Mouse (Mus musculus) CH12.LX (cell line): ENCODE results near the gene Elof1. TPM values are rescaled to one million over a fixed set of nuclear protein-coding genes. Genes with fewer than 3 reads are reported as not detected.
A peak's percentile ranks its signal among the peaks of the same experiment; 100 is the strongest.

Experiments used
- DNase-seq: peaks from one replicate; pipeline ENCODE4 v3.0.0-alpha.2; 2013; ENCODE audit errors: extremely low read depth
- H3K27ac ChIP-seq: 2 replicates; pipeline ENCODE4 v1.5.1; 2012; ENCODE audit warnings: low read depth, mild to moderate bottlenecking, control low read depth, moderate library complexity; ENCODE audit not compliant: insufficient read depth
- H3K27me3 ChIP-seq: replicated peaks from 2 replicates; pipeline ENCODE3; 2012; ENCODE audit warnings: inconsistent platforms
- H3K36me3 ChIP-seq, 2 experiments: replicated peaks in 1 of 2; 2 replicates each; pipeline versions ENCODE3 to v1.6.1; 2012; ENCODE audit warnings: inconsistent platforms in 1 of 2, low read length in 1 of 2, mild to moderate bottlenecking in 1 of 2, mixed read lengths in 1 of 2, moderate library complexity in 1 of 2; ENCODE audit not compliant: control insufficient read depth in 1 of 2, insufficient read depth in 1 of 2
- H3K4me1 ChIP-seq, 2 experiments: 2 replicates each; pipeline ENCODE4 v1.6.1; 2012; ENCODE audit warnings: inconsistent platforms in 1 of 2, moderate library complexity in 1 of 2; ENCODE audit not compliant: insufficient read depth in 2 of 2, control insufficient read depth in 1 of 2
- H3K4me2 ChIP-seq: 2 replicates; pipeline ENCODE4 v1.6.1; 2012; ENCODE audit warnings: low read depth, mild to moderate bottlenecking, control low read depth; ENCODE audit not compliant: poor library complexity, insufficient read depth, severe bottlenecking
- H3K4me3 ChIP-seq, 3 experiments: fragments of 150-350 bp in 1 of 3; sonication (generic) in 1 of 3; replicated peaks in 1 of 3; 2 replicates each; pipeline versions ENCODE3 to v1.5.1; 2011 to 2012; ENCODE audit warnings: low read depth in 2 of 3, low read length in 2 of 3, mild to moderate bottlenecking in 2 of 3, moderate library complexity in 2 of 3, control low read depth in 1 of 3, improper control_type of control experiment in 1 of 3, inconsistent platforms in 1 of 3, mixed read lengths in 1 of 3; ENCODE audit not compliant: poor library complexity in 1 of 3
- H3K79me2 ChIP-seq: replicated peaks from 2 replicates; pipeline ENCODE4 v1.6.1; 2012; ENCODE audit warnings: mild to moderate bottlenecking, moderate library complexity; ENCODE audit not compliant: control insufficient read depth, poor library complexity, insufficient read depth, severe bottlenecking; ENCODE audit errors: extremely low read depth
- H3K9ac ChIP-seq: 2 replicates; pipeline ENCODE4 v1.6.1; 2012; ENCODE audit warnings: low read depth, mild to moderate bottlenecking, control low read depth, moderate library complexity; ENCODE audit not compliant: insufficient read depth
- H3K9me3 ChIP-seq: replicated peaks from 2 replicates; pipeline ENCODE3; 2012; ENCODE audit warnings: low read length, inconsistent platforms, mixed read lengths
- BHLHE40 ChIP-seq: IDR thresholded peaks from 2 replicates; pipeline ENCODE4 v1.6.1; 2011; ENCODE audit warnings: mild to moderate bottlenecking, low read depth, low read length, improper control_type of control experiment
- CHD2 ChIP-seq: IDR thresholded peaks from 2 replicates; pipeline ENCODE4 v1.6.1; 2011; ENCODE audit warnings: low read length, improper control_type of control experiment
- CTCF ChIP-seq, 2 experiments: IDR thresholded peaks in 1 of 2; conservative IDR thresholded peaks in 1 of 2; 2 replicates each; pipeline ENCODE4 v1.5.1; 2011 to 2012; ENCODE audit warnings: low read depth in 2 of 2, low read length in 2 of 2, improper control_type of control experiment in 1 of 2, inconsistent platforms in 1 of 2, mild to moderate bottlenecking in 1 of 2, moderate library complexity in 1 of 2
- E2F4 ChIP-seq: IDR thresholded peaks from 2 replicates; pipeline ENCODE4 v1.6.1; 2011; ENCODE audit warnings: low read depth, low read length, improper control_type of control experiment; ENCODE audit not compliant: insufficient replicate concordance
- HCFC1 ChIP-seq: IDR thresholded peaks from 2 replicates; pipeline ENCODE4 v1.6.1; 2012; ENCODE audit warnings: low read depth, mild to moderate bottlenecking, inconsistent platforms, low read length, improper control_type of control experiment
- IRF4 ChIP-seq: IDR thresholded peaks from 2 replicates; pipeline ENCODE4 v1.6.1; 2014; ENCODE audit warnings: low read depth, mild to moderate bottlenecking, inconsistent platforms, low read length, improper control_type of control experiment
- MAFK ChIP-seq: IDR thresholded peaks from 2 replicates; pipeline ENCODE4 v1.6.1; 2011; ENCODE audit warnings: low read length, improper control_type of control experiment; ENCODE audit not compliant: insufficient replicate concordance
- MAX ChIP-seq: IDR thresholded peaks from 2 replicates; pipeline ENCODE4 v1.6.1; 2011; ENCODE audit warnings: low read length, improper control_type of control experiment
- MEF2A ChIP-seq: IDR thresholded peaks from 2 replicates; pipeline ENCODE4 v1.6.1; 2014; ENCODE audit warnings: low read depth, mild to moderate bottlenecking, inconsistent platforms, low read length, improper control_type of control experiment, borderline replicate concordance
- MYC ChIP-seq: IDR thresholded peaks from 2 replicates; pipeline ENCODE4 v1.6.1; 2011; ENCODE audit warnings: low read depth, mild to moderate bottlenecking, improper control_type of control experiment, low read length
- NRF1 ChIP-seq: IDR thresholded peaks from 2 replicates; pipeline ENCODE4 v1.6.1; 2014; ENCODE audit warnings: low read depth, mild to moderate bottlenecking, inconsistent platforms, low read length, improper control_type of control experiment, moderate library complexity
- POLR2A ChIP-seq: IDR thresholded peaks from 2 replicates; pipeline ENCODE4 v1.6.1; 2011; ENCODE audit warnings: low read depth, mild to moderate bottlenecking, improper control_type of control experiment, low read length
- POLR2AphosphoS2 ChIP-seq: IDR thresholded peaks from 2 replicates; pipeline ENCODE4 v1.6.1; 2011; ENCODE audit warnings: low read depth, low read length, improper control_type of control experiment
- RAD21 ChIP-seq: IDR thresholded peaks from 2 replicates; pipeline ENCODE4 v1.6.1; 2011; ENCODE audit warnings: low read depth, mild to moderate bottlenecking, low read length, improper control_type of control experiment, moderate library complexity
- SMC3 ChIP-seq: IDR thresholded peaks from 2 replicates; pipeline ENCODE4 v1.6.1; 2011; ENCODE audit warnings: low read depth, low read length, improper control_type of control experiment
- TBP ChIP-seq: conservative IDR thresholded peaks from 2 replicates; pipeline ENCODE4 v1.6.1; 2011; ENCODE audit warnings: low read depth, low read length, improper control_type of control experiment
- USF1 ChIP-seq: IDR thresholded peaks from 2 replicates; pipeline ENCODE4 v1.6.1; 2014; ENCODE audit warnings: low read depth, mild to moderate bottlenecking, inconsistent platforms, low read length, improper control_type of control experiment
- USF2 ChIP-seq: conservative IDR thresholded peaks from 2 replicates; pipeline ENCODE4 v1.6.1; 2011; ENCODE audit warnings: low read depth, low read length, improper control_type of control experiment
- ZC3H11A ChIP-seq: IDR thresholded peaks from 2 replicates; pipeline ENCODE4 v1.6.1; 2012; ENCODE audit warnings: low read depth, mild to moderate bottlenecking, inconsistent platforms, low read length, improper control_type of control experiment
- ZMIZ1 ChIP-seq: IDR thresholded peaks from 2 replicates; pipeline ENCODE4 v1.6.1; 2012; ENCODE audit warnings: low read depth, mild to moderate bottlenecking, inconsistent platforms, low read length, improper control_type of control experiment
- dilution Hi-C: fragments of 300-500 bp; cut with MboI; formaldehyde crosslinking; loops from 2 replicates; pipeline ENCODE4 v1.14.3; 2020; ENCODE audit warnings: low sequenced_read_pairs; ENCODE audit not compliant: extremely low pct_unique_long_range_greater_than_20kb, extremely low pct_ligation_motif_present
- in situ Hi-C: fragments of 300-500 bp; cut with MboI; formaldehyde crosslinking; loops from 3 replicates; pipeline ENCODE4 v1.14.3; 2019; ENCODE audit warnings: low sequenced_read_pairs, low pct_ligation_motif_present, low pct_unique_long_range_greater_than_20kb, mixed read lengths
- polyA plus RNA-seq: library from polyadenylated mRNA; unstranded; fragments of >175 nt; gene quantifications from 2 replicates; pipeline ENCODE4 v1.2.1, GENCODE M21; 2012; ENCODE audit warnings: low read depth; ENCODE audit not compliant: insufficient read length
- total RNA-seq, 2 experiments: library from RNA; depleted of rRNA; stranded (reverse); fragments of 300-350 nt in 1 of 2; fragments of >200 nt in 1 of 2; gene quantifications; 2 replicates each; pipeline ENCODE4 v1.2.3; 2012 to 2014

Elof1 gene
- total and polyA plus RNA-seq, 3 experiments: 96.9 to 142 (median 111) TPM

- in situ Hi-C loops (loop anchor here (5.0 to 10.0 kb wide), 5 partner anchors 35 to 235 kb away; partner anchors contain the start of genes Gm49318 and Zfp653), dilution Hi-C loops (no loop called here)
- H3K4me1 ChIP-seq: peaks cover 4 to 21% of the 10 kb centered on the region in 2 experiments
- H3K36me3 ChIP-seq: peaks cover 0 to 8% of the 10 kb centered on the region in 2 experiments
- no peaks in the 10 kb centered on the region for H3K27me3 ChIP-seq
- peak overlapping the region; percentile 41 for H3K4me2 ChIP-seq
- H3K79me2 ChIP-seq: no peaks in the 10 kb centered on the region
- peaks cover 3% of the 10 kb centered on the region for H3K9me3 ChIP-seq
- no peak for TF ChIP-seq POLR2A
- TF ChIP-seq BHLHE40: no peak
- no peak for TF ChIP-seq RAD21
- TF ChIP-seq MAX: no peak
- TF ChIP-seq MYC: no peak
- no peak for TF ChIP-seq CHD2
- no peak for TF ChIP-seq E2F4
- TF ChIP-seq ZMIZ1: no peak
- no peak for TF ChIP-seq NRF1
- no peak for TF ChIP-seq USF2
- TF ChIP-seq MAFK: no peak
- no peak for TF ChIP-seq IRF4
- TF ChIP-seq POLR2AphosphoS2: no peak
- TF ChIP-seq USF1: no peak
- TF ChIP-seq MEF2A: no peak
- no peak for TF ChIP-seq SMC3
- TF ChIP-seq TBP: no peak
- TF ChIP-seq ZC3H11A: no peak
- TF ChIP-seq HCFC1: no peak
- TF ChIP-seq CTCF (conservative IDR thresholded peaks at IDR 0.05 in 1 of 2, IDR thresholded peaks at IDR 0.05 in 1 of 2; ENCODE audit: low read depth in 2 of 2, low read length in 2 of 2): no peak
- no peak for DNase-seq
- no peak overlapping the region for H3K27ac ChIP-seq
- peak overlapping the region in 1 of 3 experiments; percentile 85 for H3K4me3 ChIP-seq
- peak overlapping the region; percentile 80 for H3K9ac ChIP-seq
These were observed 40.7 kb upstream of the Elof1 start for GRCm38 (mm10) chr9:22157516-22158265.
